Mouse (Mus musculus): ENCODE measurements at regions not wholly inside any gene's neighbourhood (a gene's known extent, or its start where the extent isn't known, plus 50 kb on each side); places are given as distances from the start of the nearest gene placed in this dataset.

- TF ChIP-seq GATA1 (IDR thresholded peaks at IDR 0.05; ENCODE audit: low read length) (no peak), TAL1 (IDR thresholded peaks at IDR 0.05; ENCODE audit: low read length) (no peak)
Measured at GRCm38 (mm10) chr2:30715720-30716310, 87.6 kb downstream of the 1700001O22Rik start.
